Mouse (Mus musculus) embryo, embryonic 11 days (tissue): Measurements from ENCODE around the gene Mlxip.

Experiments
- DNase-seq: peaks from one replicate; pipeline ENCODE4 v3.0.0-alpha.2; 2015

Gene Mlxip

GRCm38 (mm10) chr5:123436071-123436779 is 41.6 kb downstream of the Mlxip start:
- no peak for DNase-seq

- DNase-seq, result peak; percentile 64
Observed at GRCm38 (mm10) chr5:123436780-123437175, 42.2 kb downstream of the Mlxip start.

- DNase-seq, result no peak
Observed at GRCm38 (mm10) chr5:123438381-123438780, 43.8 kb downstream of the Mlxip start.

GRCm38 (mm10) chr5:123439312-123439711 is 44.7 kb downstream of the Mlxip start:
- no peak for DNase-seq

GRCm38 (mm10) chr5:123439941-123440340 is 45.3 kb downstream of the Mlxip start:
- peak; percentile 31 for DNase-seq

- DNase-seq, result no peak
Observed at GRCm38 (mm10) chr5:123440664-123441063, 46.1 kb downstream of the Mlxip start.

GRCm38 (mm10) chr5:123442283-123442682 is 47.7 kb downstream of the Mlxip start:
- no peak for DNase-seq

GRCm38 (mm10) chr5:123444069-123444468 is 49.5 kb downstream of the Mlxip start:
- peak; percentile 72 for DNase-seq

GRCm38 (mm10) chr5:123444849-123445334 is 50.3 kb downstream of the Mlxip start:
- DNase-seq, result no peak

GRCm38 (mm10) chr5:123451886-123452285 is 57.3 kb downstream of the Mlxip start:
- DNase-seq, result no peak

- DNase-seq, result no peak
Observed at GRCm38 (mm10) chr5:123461420-123461819, 66.8 kb downstream of the Mlxip start.

- no peak for DNase-seq
Observed at GRCm38 (mm10) chr5:123464638-123465037, 70.0 kb downstream of the Mlxip start.

- DNase-seq, result peak; percentile 25
Observed at GRCm38 (mm10) chr5:123470784-123471400, 76.3 kb downstream of the Mlxip start.

GRCm38 (mm10) chr5:123473817-123474216 is 79.2 kb downstream of the Mlxip start:
- no peak for DNase-seq

GRCm38 (mm10) chr5:123487659-123488395 is 93.2 kb downstream of the Mlxip start:
- no peak for DNase-seq

- peak; percentile 77 for DNase-seq
Observed at GRCm38 (mm10) chr5:123489112-123489785, 94.7 kb downstream of the Mlxip start, which contains the start of the genes Lrrc43 and Il31. Lrrc43 (plus strand) TSS chr5:123489305. Il31 (minus strand) TSS chr5:123489489.

- DNase-seq, result peak; percentile 31
Observed at GRCm38 (mm10) chr5:123489935-123490334, 95.3 kb downstream of the Mlxip start.

- DNase-seq, result peak; percentile 20
Observed at GRCm38 (mm10) chr5:123499717-123500116, 105.1 kb downstream of the Mlxip start.

- DNase-seq, result no peak
Observed at GRCm38 (mm10) chr5:123501973-123502372, 107.4 kb downstream of the Mlxip start.
